Mouse (Mus musculus): ENCODE data around the gene Mbd5. TPM values are rescaled to one million over a fixed set of nuclear protein-coding genes. Genes with fewer than 3 reads are reported as not detected.

Gene Mbd5
- polyA plus RNA-seq, 1 experiment: 4.1 TPM

DNA sequence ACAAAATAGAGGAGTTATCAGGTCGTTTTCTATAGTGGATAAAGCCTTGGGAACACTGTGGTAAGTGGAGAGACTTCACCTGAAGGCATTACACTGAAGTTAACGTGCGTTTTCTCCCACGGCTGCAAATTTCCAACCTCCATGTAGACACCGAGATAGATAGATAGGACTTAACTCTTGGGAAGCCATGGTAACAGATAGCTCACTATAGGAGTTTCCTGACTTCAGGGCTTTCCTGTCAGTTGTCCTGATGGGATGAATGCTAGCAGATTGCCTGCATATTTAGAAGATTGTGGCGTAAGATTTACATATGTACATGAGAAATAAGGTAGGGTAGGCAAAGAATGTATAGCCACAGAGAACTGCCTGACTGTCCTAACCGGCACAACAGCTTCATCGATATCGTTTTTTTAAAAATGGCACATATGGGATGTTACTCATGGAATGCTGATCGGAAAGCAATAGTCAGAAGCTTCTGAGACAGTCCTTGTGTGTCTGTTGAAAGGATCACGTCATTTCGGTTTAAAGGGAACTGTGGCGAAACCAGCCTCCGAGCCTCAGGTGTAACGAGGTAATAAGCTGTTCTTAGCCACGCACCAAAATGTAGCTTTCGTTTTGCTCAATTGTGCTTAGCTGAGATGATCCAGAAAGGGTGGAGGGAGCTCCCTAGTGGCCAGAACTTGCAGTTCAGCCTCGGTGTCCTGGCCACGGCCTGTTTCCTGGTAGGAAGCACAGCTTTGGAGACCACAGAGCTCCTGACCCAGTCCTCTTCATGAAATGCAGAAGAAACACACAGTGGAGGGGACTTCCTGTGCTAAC lies 363.5 kb downstream of the Mbd5 start:
- Histone ChIP-seq H3K36me3 (ENCODE audit: control insufficient read depth, insufficient read depth, low read length) (no peaks in the 10 kb centered on the region), H3K4me1 (ENCODE audit: control insufficient read depth, insufficient read depth, insufficient read length) (no peaks in the 10 kb centered on the region), H3K4me3 (ENCODE audit: extremely low read depth, insufficient read depth, insufficient read length) (peak overlapping the region; percentile 61), H3K27ac (ENCODE audit: insufficient read depth, low read length) (no peak overlapping the region), H3K27me3 (ENCODE audit: control insufficient read depth, insufficient read depth, low read length) (no peaks in the 10 kb centered on the region)
- TF ChIP-seq CTCF (IDR thresholded peaks at IDR 0.05; ENCODE audit: extremely low read depth, insufficient read depth, insufficient read length, insufficient replicate concordance) (peak; percentile 75; the same call in 1 of the 2 replicates), POLR2A (IDR thresholded peaks at IDR 0.05; ENCODE audit: low read depth, low read length) (no peak)
- DNase-seq (ENCODE audit: low read depth in 1 of 2, low spot score in 2 of 2): peak; percentile 67 to 75
- 30% methylated on average over 19 of the region's 19 CpGs for WGBS

- WGBS: 19% methylated on average over 7 of the region's 7 CpGs
- Histone ChIP-seq H3K27ac (ENCODE audit: insufficient read depth, low read length) (no peak overlapping the region), H3K4me3 (ENCODE audit: extremely low read depth, insufficient read depth, insufficient read length) (no peak overlapping the region), H3K36me3 (ENCODE audit: control insufficient read depth, insufficient read depth, low read length) (no peaks in the 10 kb centered on the region), H3K27me3 (ENCODE audit: control insufficient read depth, insufficient read depth, low read length) (no peaks in the 10 kb centered on the region), H3K4me1 (ENCODE audit: control insufficient read depth, insufficient read depth, insufficient read length) (no peaks in the 10 kb centered on the region)
- no peak for TF ChIP-seq POLR2A (IDR thresholded peaks at IDR 0.05; ENCODE audit: low read depth, low read length)
- TF ChIP-seq CTCF (IDR thresholded peaks at IDR 0.05; ENCODE audit: extremely low read depth, insufficient read depth, insufficient read length, insufficient replicate concordance): no peak
- DNase-seq (ENCODE audit: low read depth in 1 of 2, low spot score in 2 of 2): no peak
These were observed 384.3 kb downstream of the Mbd5 start for GRCm38 (mm10) chr2:49333594-49333993.

GRCm38 (mm10) chr2:49335267-49335666 lies 386.0 kb downstream of the Mbd5 start:
- WGBS: 89% methylated on average over 9 of the region's 9 CpGs
- Histone ChIP-seq H3K27ac (ENCODE audit: insufficient read depth, low read length) (no peak overlapping the region), H3K4me1 (ENCODE audit: control insufficient read depth, insufficient read depth, insufficient read length) (no peaks in the 10 kb centered on the region), H3K27me3 (ENCODE audit: control insufficient read depth, insufficient read depth, low read length) (no peaks in the 10 kb centered on the region), H3K4me3 (ENCODE audit: extremely low read depth, insufficient read depth, insufficient read length) (no peak overlapping the region), H3K36me3 (ENCODE audit: control insufficient read depth, insufficient read depth, low read length) (no peaks in the 10 kb centered on the region)
- DNase-seq (ENCODE audit: low read depth in 1 of 2, low spot score in 2 of 2): no peak
- TF ChIP-seq POLR2A (IDR thresholded peaks at IDR 0.05; ENCODE audit: low read depth, low read length) (no peak), CTCF (IDR thresholded peaks at IDR 0.05; ENCODE audit: extremely low read depth, insufficient read depth, insufficient read length, insufficient replicate concordance) (no peak)

DNA sequence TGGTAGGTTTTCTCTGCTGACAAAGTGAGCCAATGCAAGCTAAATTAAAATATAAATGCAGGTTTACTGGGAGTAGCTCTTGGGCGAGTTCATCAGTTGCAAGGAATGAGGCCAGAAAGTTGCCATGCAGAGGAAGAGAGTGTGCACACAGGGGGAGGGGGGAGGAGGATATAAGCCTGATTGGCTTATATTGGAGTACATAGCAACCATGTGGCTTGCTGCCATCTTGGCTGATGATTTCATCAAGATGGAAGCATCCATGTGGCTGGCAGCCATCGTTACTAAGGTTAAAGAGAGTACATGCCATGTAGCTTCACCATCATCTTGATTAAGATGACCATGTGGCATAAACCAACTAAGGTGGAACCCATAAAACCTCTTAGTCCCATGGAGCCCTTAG lies 395.0 kb downstream of the Mbd5 start:
- no peak for TF ChIP-seq POLR2A (IDR thresholded peaks at IDR 0.05; ENCODE audit: low read depth, low read length)
- TF ChIP-seq CTCF (IDR thresholded peaks at IDR 0.05; ENCODE audit: extremely low read depth, insufficient read depth, insufficient read length, insufficient replicate concordance): no peak
- Histone ChIP-seq H3K4me1 (ENCODE audit: control insufficient read depth, insufficient read depth, insufficient read length) (no peaks in the 10 kb centered on the region; the same call in 1 of the 2 replicates), H3K36me3 (ENCODE audit: control insufficient read depth, insufficient read depth, low read length) (no peaks in the 10 kb centered on the region), H3K27ac (ENCODE audit: insufficient read depth, low read length) (no peak overlapping the region), H3K4me3 (ENCODE audit: extremely low read depth, insufficient read depth, insufficient read length) (no peak overlapping the region), H3K27me3 (ENCODE audit: control insufficient read depth, insufficient read depth, low read length) (no peaks in the 10 kb centered on the region; the same call in 1 of the 2 replicates)
- WGBS: 95% methylated on average over 2 of the region's 2 CpGs
- DNase-seq (ENCODE audit: low read depth in 1 of 2, low spot score in 2 of 2): no peak

GRCm38 (mm10) chr2:49345786-49346185 lies 396.5 kb downstream of the Mbd5 start:
- Histone ChIP-seq H3K4me3 (ENCODE audit: extremely low read depth, insufficient read depth, insufficient read length) (no peak overlapping the region), H3K36me3 (ENCODE audit: control insufficient read depth, insufficient read depth, low read length) (no peaks in the 10 kb centered on the region), H3K27me3 (ENCODE audit: control insufficient read depth, insufficient read depth, low read length) (no peaks in the 10 kb centered on the region; the same call in 1 of the 2 replicates), H3K27ac (ENCODE audit: insufficient read depth, low read length) (no peak overlapping the region), H3K4me1 (ENCODE audit: control insufficient read depth, insufficient read depth, insufficient read length) (no peaks in the 10 kb centered on the region; the same call in 1 of the 2 replicates)
- DNase-seq (ENCODE audit: low read depth in 1 of 2, low spot score in 2 of 2): no peak
- TF ChIP-seq CTCF (IDR thresholded peaks at IDR 0.05; ENCODE audit: extremely low read depth, insufficient read depth, insufficient read length, insufficient replicate concordance): no peak
- no peak for TF ChIP-seq POLR2A (IDR thresholded peaks at IDR 0.05; ENCODE audit: low read depth, low read length)
- 85% methylated on average over 2 of the region's 2 CpGs for WGBS

GRCm38 (mm10) chr2:49349813-49350212 lies 400.5 kb downstream of the Mbd5 start:
- TF ChIP-seq POLR2A (IDR thresholded peaks at IDR 0.05; ENCODE audit: low read depth, low read length): no peak
- no peak for TF ChIP-seq CTCF (IDR thresholded peaks at IDR 0.05; ENCODE audit: extremely low read depth, insufficient read depth, insufficient read length, insufficient replicate concordance)
- H3K4me1 ChIP-seq (ENCODE audit: control insufficient read depth, insufficient read depth, insufficient read length): no peaks in the 10 kb centered on the region; the same call in 1 of the 2 replicates
- no peak overlapping the region for H3K27ac ChIP-seq (ENCODE audit: insufficient read depth, low read length)
- H3K27me3 ChIP-seq (ENCODE audit: control insufficient read depth, insufficient read depth, low read length): no peaks in the 10 kb centered on the region; the same call in 1 of the 2 replicates
- H3K36me3 ChIP-seq (ENCODE audit: control insufficient read depth, insufficient read depth, low read length): no peaks in the 10 kb centered on the region
- peak in 1 of 2 experiments; percentile 38 for DNase-seq (ENCODE audit: low read depth in 1 of 2, low spot score in 2 of 2)
- H3K4me3 ChIP-seq (ENCODE audit: extremely low read depth, insufficient read depth, insufficient read length): no peak overlapping the region
- 7% methylated on average over 5 of the region's 5 CpGs for WGBS

GRCm38 (mm10) chr2:49350852-49351251 lies 401.5 kb downstream of the Mbd5 start:
- no peaks in the 10 kb centered on the region; the same call in 1 of the 2 replicates for H3K27me3 ChIP-seq (ENCODE audit: control insufficient read depth, insufficient read depth, low read length)
- no peaks in the 10 kb centered on the region; the same call in 1 of the 2 replicates for H3K4me1 ChIP-seq (ENCODE audit: control insufficient read depth, insufficient read depth, insufficient read length)
- no peak overlapping the region for H3K27ac ChIP-seq (ENCODE audit: insufficient read depth, low read length)
- H3K36me3 ChIP-seq (ENCODE audit: control insufficient read depth, insufficient read depth, low read length): no peaks in the 10 kb centered on the region
- TF ChIP-seq POLR2A (IDR thresholded peaks at IDR 0.05; ENCODE audit: low read depth, low read length) (no peak), CTCF (IDR thresholded peaks at IDR 0.05; ENCODE audit: extremely low read depth, insufficient read depth, insufficient read length, insufficient replicate concordance) (no peak)
- WGBS: 77% methylated on average over 4 of the region's 4 CpGs
- DNase-seq (ENCODE audit: low read depth in 1 of 2, low spot score in 2 of 2): no peak
- H3K4me3 ChIP-seq (ENCODE audit: extremely low read depth, insufficient read depth, insufficient read length): no peak overlapping the region
